Mouse (Mus musculus) kidney, adult 2 months (tissue): ENCODE measurements around the gene Xpr1. TPM values are rescaled to one million over a fixed set of nuclear protein-coding genes. Genes with fewer than 3 reads are reported as not detected.

ENCODE experiments used
- DNase-seq: peaks from one replicate; pipeline ENCODE4 v3.0.0; 2021
- H3K27ac ChIP-seq: fragments of 200-500 bp; 2 replicates; pipeline ENCODE4 v1.5.1; 2012; ENCODE audit warnings: low read depth, low read length, control low read depth, inconsistent platforms; ENCODE audit not compliant: insufficient read depth
- H3K27me3 ChIP-seq: fragments of 200-500 bp; replicated peaks from 2 replicates; pipeline ENCODE4 v1.6.1; 2012; ENCODE audit warnings: mild to moderate bottlenecking, moderate library complexity, low read length, inconsistent platforms; ENCODE audit not compliant: control insufficient read depth, insufficient read depth
- H3K36me3 ChIP-seq: fragments of 200-500 bp; 2 replicates; pipeline ENCODE4 v1.6.1; 2012; ENCODE audit warnings: mild to moderate bottlenecking, moderate library complexity, low read length, inconsistent platforms; ENCODE audit not compliant: control insufficient read depth, insufficient read depth
- H3K4me1 ChIP-seq: fragments of 200-500 bp; 2 replicates; pipeline ENCODE4 v1.6.1; 2011; ENCODE audit warnings: low read length; ENCODE audit not compliant: control insufficient read depth, insufficient read depth
- H3K4me3 ChIP-seq: fragments of 200-500 bp; 2 replicates; pipeline ENCODE4 v1.5.1; 2011; ENCODE audit warnings: mild to moderate bottlenecking, low read depth, low read length, control low read depth; ENCODE audit not compliant: insufficient read depth
- CTCF ChIP-seq: fragments of 200-500 bp; conservative IDR thresholded peaks from 2 replicates; pipeline ENCODE4 v1.5.1; 2011; ENCODE audit warnings: low read depth, mild to moderate bottlenecking, control low read depth, low read length, moderate library complexity, mixed read lengths; ENCODE audit not compliant: insufficient read depth, insufficient read length
- POLR2A ChIP-seq: fragments of 200-500 bp; IDR thresholded peaks from one replicate; pipeline ENCODE4 v1.6.1; 2011; ENCODE audit warnings: low read depth, low read length, control low read depth
- WGBS: fragments of 180-500 bp; shearing (Covaris S2); methylation state at CpG from one replicate; pipeline ENCODE4 v1.1.7; 2018; 5-methylcytosine and 5-hydroxymethylcytosine counted together
- polyA plus RNA-seq: library from polyadenylated mRNA; depleted of rRNA; stranded (reverse); fragments of >200 nt; gene quantifications from 2 replicates; pipeline ENCODE4 v1.2.3, GENCODE M21; 2012

The Xpr1 gene
- polyA plus RNA-seq, 1 experiment = 21.8 TPM

GRCm38 (mm10) chr1:155386551-155386950, 30.7 kb downstream of the Xpr1 start:
- TF ChIP-seq CTCF (no peak), POLR2A (no peak)
- Histone ChIP-seq H3K4me1 (peaks cover 7% of the 10 kb centered on the region; the same call in 1 of the 2 replicates), H3K27ac (no peak overlapping the region), H3K4me3 (no peak overlapping the region), H3K27me3 (no peaks in the 10 kb centered on the region), H3K36me3 (no peaks in the 10 kb centered on the region)
- WGBS = 85% methylated on average over 4 of the region's 4 CpGs
- DNase-seq = no peak

GRCm38 (mm10) chr1:155383319-155384302, 33.6 kb downstream of the Xpr1 start:
- peaks cover 2% of the 10 kb centered on the region; the same call in 1 of the 2 replicates for H3K4me1 ChIP-seq
- H3K27ac ChIP-seq = no peak overlapping the region
- no peaks in the 10 kb centered on the region for H3K36me3 ChIP-seq
- no peak for DNase-seq
- TF ChIP-seq POLR2A (no peak), CTCF (no peak)
- WGBS = 95% methylated on average over 8 of the region's 8 CpGs
- H3K27me3 ChIP-seq = no peaks in the 10 kb centered on the region
- H3K4me3 ChIP-seq = no peak overlapping the region

- Histone ChIP-seq H3K27ac (no peak overlapping the region), H3K27me3 (no peaks in the 10 kb centered on the region), H3K36me3 (no peaks in the 10 kb centered on the region), H3K4me1 (peaks cover 2% of the 10 kb centered on the region; the same call in 1 of the 2 replicates), H3K4me3 (no peak overlapping the region)
- TF ChIP-seq POLR2A (no peak), CTCF (no peak)
- WGBS = 39% methylated on average over 1 of the region's 1 CpGs
- DNase-seq = peak; percentile 35
These were observed 35.3 kb downstream of the Xpr1 start for GRCm38 (mm10) chr1:155381931-155382330.

GRCm38 (mm10) chr1:155379289-155379688, 37.9 kb downstream of the Xpr1 start:
- 97% methylated on average over 1 of the region's 1 CpGs for WGBS
- no peak for DNase-seq
- H3K27ac ChIP-seq = no peak overlapping the region
- H3K27me3 ChIP-seq = no peaks in the 10 kb centered on the region
- TF ChIP-seq POLR2A = no peak
- no peak for TF ChIP-seq CTCF
- no peaks in the 10 kb centered on the region for H3K36me3 ChIP-seq
- H3K4me3 ChIP-seq = no peak overlapping the region
- peaks cover 2% of the 10 kb centered on the region; the same call in 1 of the 2 replicates for H3K4me1 ChIP-seq

GRCm38 (mm10) chr1:155372821-155373220, 44.4 kb downstream of the Xpr1 start:
- DNase-seq = peak; percentile 60
- WGBS = 35% methylated on average over 1 of the region's 1 CpGs
- TF ChIP-seq POLR2A (no peak), CTCF (no peak)
- no peak overlapping the region for H3K4me3 ChIP-seq
- no peak overlapping the region for H3K27ac ChIP-seq
- no peaks in the 10 kb centered on the region for H3K36me3 ChIP-seq
- H3K27me3 ChIP-seq = no peaks in the 10 kb centered on the region
- no peaks in the 10 kb centered on the region for H3K4me1 ChIP-seq

GRCm38 (mm10) chr1:155370075-155370658, 47.0 kb downstream of the Xpr1 start:
- TF ChIP-seq POLR2A (no peak), CTCF (no peak)
- Histone ChIP-seq H3K27me3 (no peaks in the 10 kb centered on the region), H3K4me3 (no peak overlapping the region), H3K36me3 (no peaks in the 10 kb centered on the region), H3K4me1 (peaks cover 2% of the 10 kb centered on the region; the same call in 1 of the 2 replicates), H3K27ac (no peak overlapping the region)
- 90% methylated on average over 2 of the region's 2 CpGs for WGBS
- no peak for DNase-seq

- no peak for TF ChIP-seq CTCF
- TF ChIP-seq POLR2A = no peak
- Histone ChIP-seq H3K36me3 (no peaks in the 10 kb centered on the region), H3K4me1 (peaks cover 7% of the 10 kb centered on the region; the same call in 1 of the 2 replicates), H3K27me3 (no peaks in the 10 kb centered on the region), H3K27ac (no peak overlapping the region), H3K4me3 (no peak overlapping the region)
- no peak for DNase-seq
- WGBS = 62% methylated on average over 4 of the region's 4 CpGs
These were observed 50.8 kb downstream of the Xpr1 start for GRCm38 (mm10) chr1:155366366-155366765.
